Mouse (Mus musculus) heart, postnatal 25 days (tissue): ENCODE data around the gene Sfi1. TPM values are rescaled to one million over a fixed set of nuclear protein-coding genes. Genes with fewer than 3 reads are reported as not detected.
"Not testable (repeated sequence)": the region's sequence is repeated elsewhere in the genome, so short reads cannot be mapped to it uniquely, and the experiment has no call there.

Experiments
- DNase-seq: peaks from one replicate; pipeline ENCODE4 v3.0.0; 2022; ENCODE audit warnings: low spot score
- intact Hi-C: fragments of 180-260 bp; cut with DNase I; formaldehyde crosslinking; loops from one replicate; pipeline ENCODE4 v1.15.1; 2025
- total RNA-seq, 2 experiments: library from RNA; stranded (reverse); gene quantifications; 2 replicates each; pipeline ENCODE4 v1.2.3; 2021

Sfi1 gene
- total RNA-seq, 2 experiments from 2014 or later, result 19.1 to 21.7 TPM

DNA sequence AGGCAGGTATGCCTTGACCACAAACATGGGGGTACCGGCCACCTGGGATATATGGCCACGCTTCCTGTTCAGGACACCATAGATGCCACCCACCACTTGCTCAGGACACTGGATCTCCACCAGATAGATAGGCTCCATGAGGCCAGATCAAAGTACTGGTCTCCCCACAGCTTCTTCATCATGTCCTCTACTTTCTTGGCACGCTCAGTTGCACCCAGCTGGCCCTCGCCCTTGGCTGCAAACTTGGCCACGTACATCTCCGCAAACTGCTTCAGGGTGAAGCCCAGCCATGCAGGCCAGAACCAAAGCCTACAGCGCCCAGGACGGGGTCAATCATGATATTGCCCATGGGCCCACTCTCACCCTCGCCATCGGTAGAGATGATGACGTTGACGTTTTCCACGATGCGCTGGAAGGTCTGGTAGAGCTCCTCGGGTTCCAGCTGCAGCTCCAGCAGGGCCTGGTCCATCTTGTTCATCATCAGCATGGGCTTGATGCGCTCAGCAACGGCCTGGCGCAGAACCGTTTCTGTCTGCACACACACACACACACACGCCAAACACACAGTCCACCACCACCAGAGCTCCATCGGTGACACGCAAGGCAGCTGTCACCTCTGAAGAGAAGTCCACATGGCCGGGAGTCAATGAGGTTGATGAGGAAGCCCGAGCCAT is 43.1 kb downstream of the Sfi1 start:
- DNase-seq, intact Hi-C loops: not testable (repeated sequence)

DNA sequence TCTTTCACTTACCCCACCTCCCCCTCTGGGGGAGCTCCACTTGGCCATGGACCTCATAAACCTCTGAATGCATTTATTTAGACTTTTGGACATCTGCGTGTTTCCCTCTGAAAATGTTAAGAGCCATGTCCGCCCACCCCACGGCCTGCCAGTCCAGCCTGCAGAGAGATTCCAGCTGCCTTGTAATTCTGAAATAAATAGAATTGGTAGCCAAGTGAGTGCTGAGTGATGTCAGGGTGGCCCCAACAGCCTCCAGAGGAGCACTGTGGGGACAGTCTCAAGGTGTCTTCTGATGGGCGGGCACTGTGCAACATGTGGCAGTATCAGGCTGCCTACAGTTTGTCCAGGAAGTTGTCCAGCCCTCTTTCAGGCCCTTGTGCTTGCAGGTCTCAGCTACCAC is 43.8 kb downstream of the Sfi1 start:
- DNase-seq, intact Hi-C loops: not testable (repeated sequence)

DNA sequence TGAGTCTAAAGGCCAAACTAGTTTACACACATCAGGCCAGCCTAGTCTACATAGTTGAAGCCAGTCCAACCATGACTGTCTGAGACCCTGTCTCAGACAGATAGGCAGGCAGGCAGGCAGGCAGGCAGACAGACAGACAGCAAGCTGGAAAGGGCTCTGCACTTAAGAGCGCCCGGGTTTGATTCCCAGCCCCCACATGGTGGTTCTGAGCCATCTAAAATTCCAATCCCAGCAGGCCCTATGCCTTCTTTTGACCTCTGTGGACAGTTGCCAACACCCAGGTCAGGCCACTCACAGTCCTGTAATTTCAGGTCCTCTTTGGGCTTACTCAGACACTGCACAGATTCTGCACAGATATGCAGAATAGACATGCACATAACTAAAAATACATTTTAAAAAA is 46.5 kb downstream of the Sfi1 start:
- intact Hi-C loops, DNase-seq: not testable (repeated sequence)

DNA sequence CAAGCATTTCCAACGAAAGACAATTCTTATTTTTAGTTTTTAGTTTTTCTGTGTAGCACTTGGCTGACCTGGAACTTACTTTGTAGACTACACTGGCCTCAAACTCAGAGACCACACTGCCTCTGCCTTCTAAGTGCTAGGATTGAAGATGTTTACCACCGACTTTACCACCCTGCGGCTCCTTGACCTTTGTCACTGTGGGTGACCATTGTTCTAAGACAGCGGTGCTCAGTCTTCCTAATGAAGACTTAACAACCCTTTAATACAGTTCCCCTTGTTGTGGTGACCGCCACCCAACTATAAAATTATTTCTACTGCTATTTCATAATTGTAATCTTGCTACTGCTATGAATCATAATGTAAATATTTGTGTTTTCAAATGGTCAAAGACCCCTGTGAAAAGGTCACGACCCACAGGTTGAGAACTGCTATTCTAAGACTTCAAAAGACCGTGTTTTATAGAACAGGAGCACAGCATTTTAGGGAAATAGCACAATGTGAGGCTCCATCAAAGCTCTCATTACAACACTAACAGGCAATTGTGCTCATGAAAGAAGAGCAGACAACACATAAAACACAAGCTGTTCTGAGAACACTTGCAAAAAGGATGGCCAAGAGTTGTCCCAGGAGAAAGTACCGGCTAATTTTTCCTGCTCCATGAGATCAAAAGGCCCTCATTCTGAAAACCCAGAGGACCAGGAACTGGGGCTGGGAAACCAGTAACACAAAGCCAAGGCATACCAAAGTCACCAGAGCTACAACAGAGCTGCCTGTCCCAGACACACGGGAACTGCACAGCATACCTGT is 47.7 kb downstream of the Sfi1 start:
- intact Hi-C loops, DNase-seq: not testable (repeated sequence)

DNA sequence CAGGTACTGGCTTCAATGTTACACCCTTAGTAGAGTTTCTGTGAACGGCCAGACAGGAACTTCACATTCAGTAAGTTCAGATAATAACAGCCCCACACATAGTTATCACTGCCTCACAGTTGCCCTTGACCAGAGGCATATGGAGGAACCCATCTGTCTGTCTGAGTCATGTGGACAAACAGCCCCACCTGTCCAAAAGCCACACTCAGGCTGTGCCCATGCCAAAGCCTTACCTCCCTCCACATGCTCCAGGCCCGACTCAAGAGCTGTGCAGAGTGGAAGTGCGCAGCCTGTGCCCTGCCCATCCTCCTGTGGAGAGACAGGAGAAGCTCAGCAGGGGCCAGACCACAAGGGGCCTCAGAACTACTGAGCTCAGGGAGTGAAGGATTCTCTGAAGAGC is 49.3 kb downstream of the Sfi1 start:
- intact Hi-C loops, result not testable (repeated sequence)

DNA sequence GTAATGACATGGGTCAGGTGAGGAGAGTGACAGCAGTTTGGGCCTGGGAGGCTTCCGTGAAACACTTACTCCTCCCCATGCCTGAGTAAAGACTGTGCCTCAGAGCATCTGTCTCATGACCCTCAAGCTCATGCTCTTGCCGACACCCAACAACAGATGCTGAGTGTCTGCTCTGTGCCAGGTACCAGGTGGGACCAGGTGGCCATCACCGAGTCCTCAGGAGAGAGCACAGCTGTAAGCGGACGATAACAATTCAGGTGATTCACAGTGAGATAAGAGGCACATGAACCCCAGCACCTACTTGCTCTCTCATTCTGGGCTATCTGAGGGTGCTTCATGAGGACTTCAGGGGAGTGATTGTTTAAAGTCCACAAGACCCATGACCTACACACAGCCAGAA is 50.9 kb downstream of the Sfi1 start:
- peak; percentile 90 for DNase-seq
- intact Hi-C loops, result not testable (repeated sequence)

More for the DNA sequence above, 49.3 kb downstream of the Sfi1 start:
- not testable (repeated sequence) for DNase-seq

DNA sequence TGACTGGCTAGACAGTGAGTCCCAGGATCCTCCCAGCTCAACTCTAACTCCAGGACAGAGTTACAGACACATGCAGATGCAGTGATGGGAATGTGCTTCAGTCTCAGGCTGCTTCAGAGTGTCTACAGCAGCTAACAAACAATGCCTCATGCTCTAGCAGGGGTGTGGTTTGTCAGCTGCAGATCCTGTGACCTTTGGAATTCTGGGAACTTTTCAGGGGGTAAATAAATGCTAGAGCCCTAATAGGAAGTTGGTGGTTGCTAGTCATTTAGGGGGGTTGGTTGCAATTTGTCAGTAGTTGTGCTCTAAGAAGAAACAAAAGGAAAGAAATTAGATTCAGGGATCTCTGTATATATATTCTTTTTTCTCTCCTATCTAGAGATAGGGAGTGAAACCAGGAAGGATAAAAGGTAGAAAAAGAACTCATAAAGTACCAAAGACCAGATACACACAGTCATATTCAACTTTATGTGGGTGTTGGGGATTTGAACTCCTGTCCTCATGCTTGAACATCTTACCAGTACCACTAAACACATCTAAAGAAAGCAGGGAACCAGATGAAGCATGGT is 52.2 kb downstream of the Sfi1 start:
- intact Hi-C loops, DNase-seq: not testable (repeated sequence)

DNA sequence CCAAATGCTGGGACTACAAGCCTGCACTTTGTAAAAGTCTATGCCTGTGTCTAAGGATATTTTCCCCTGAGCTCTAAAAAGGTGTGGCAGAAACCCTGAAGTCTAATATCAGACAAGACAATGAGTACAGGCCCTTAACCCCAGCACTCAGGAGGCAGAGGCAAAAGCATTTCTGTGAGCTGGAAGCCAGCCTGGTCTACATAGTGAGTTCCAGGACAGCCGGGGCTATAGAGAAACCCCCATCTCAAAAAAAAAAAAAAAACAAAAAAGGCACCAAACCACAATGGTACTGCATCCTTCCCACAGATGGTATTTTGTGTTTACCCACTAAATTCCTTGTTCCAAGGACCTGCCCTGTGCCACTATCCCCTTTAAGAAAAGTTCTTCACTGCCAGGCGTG is 54.9 kb downstream of the Sfi1 start:
- DNase-seq, result peak; percentile 55
- intact Hi-C loops, result not testable (repeated sequence)

DNA sequence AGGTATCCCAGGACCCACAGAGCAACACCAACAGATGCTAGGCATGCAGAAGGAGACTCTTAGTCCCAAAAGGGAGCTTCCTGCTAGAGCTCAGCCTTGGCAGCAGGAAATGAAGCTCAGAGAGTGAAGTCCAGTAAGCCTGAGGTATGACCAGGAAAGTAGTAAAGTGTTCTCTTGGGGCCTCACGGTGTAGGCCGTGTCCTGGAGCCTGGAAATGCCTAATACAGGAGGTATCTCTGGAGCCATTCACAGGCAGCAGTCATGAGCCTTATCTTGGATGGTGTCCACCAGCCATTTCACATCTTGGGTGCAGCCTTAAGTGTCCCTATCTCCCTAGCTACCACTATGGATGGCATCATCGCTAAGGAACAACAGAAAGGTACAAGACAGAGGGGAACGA is 56.0 kb downstream of the Sfi1 start:
- intact Hi-C loops, result not testable (repeated sequence)
- peak; percentile 57 for DNase-seq

DNA sequence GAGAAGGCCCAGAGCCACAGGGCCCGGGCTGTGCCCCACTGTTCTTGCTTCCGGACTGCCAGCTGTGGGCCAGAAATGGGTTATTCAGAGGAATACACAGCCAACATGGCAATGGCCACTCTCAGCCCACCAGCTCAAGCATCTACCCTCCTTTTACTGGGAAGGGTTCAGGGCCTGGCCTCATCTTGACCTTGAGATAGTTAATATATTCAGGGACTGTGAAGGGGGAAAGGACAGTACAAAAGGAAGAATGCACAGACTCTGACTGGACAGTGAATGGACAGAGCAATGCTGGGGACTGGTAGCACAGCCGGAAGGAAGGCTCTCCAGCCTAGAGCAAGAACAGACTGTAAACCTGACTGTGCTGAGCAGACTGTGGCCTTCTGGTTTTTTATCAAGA is 57.3 kb downstream of the Sfi1 start:
- DNase-seq, intact Hi-C loops: not testable (repeated sequence)

DNA sequence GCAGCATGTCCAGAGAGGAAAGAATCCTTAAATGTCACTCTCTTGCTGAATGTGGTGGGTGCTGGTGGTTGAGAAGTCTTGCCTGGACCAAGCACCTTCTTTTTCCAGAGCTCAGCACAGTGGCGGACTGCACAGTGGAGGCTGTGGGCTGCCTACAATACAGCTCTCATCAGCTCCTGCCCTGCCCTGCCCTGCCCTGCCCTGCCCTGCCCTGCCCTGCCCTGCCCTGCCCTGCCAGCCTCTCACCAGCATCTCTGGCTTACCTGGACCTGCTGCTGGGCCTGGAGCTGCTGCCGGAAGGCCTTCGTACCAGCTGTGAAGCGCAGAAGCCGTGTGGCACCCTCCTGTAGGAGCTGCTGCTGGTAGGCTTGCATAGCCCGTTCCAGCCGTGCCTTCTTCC is 57.9 kb downstream of the Sfi1 start:
- intact Hi-C loops, DNase-seq: not testable (repeated sequence)

DNA sequence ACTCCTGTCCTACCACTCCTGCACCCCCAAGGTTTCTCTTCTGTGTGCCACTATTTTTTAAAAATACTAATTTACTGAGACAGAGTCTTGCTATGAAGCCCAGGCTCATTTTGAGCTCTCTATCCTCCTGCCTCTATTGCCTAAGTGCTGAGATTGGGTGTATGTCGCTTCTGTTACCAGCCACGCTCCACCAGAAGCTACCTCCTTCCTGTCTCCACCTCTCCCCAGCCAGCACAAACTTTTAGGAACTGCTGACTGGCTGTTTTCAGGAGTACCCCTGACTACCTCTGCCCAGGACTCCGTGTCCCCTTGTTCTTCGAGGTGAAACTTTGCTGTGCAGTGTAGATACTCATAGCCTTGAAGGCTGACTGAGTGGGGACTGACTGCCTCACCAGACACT is 59.9 kb downstream of the Sfi1 start:
- intact Hi-C loops, DNase-seq: not testable (repeated sequence)

DNA sequence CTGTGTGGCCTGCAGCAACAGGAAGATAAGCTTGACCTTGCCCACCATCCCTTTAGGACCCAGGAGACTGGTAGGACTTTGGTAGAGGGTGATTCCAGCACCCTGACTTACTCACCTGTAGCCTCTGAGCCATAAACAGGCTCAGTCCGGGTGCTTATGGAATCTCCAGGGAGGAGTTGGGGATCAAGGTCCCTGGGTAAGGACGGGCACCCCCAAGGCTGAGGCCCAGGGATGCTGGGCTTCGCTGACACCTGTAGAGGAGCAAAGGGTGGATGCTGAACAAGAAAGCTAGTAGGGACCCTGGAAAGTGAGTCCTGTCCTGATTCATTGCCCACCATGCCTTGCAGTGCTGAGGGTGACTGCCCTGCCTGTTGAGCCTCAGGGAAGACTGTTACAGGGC is 60.3 kb downstream of the Sfi1 start:
- DNase-seq, intact Hi-C loops: not testable (repeated sequence)

DNA sequence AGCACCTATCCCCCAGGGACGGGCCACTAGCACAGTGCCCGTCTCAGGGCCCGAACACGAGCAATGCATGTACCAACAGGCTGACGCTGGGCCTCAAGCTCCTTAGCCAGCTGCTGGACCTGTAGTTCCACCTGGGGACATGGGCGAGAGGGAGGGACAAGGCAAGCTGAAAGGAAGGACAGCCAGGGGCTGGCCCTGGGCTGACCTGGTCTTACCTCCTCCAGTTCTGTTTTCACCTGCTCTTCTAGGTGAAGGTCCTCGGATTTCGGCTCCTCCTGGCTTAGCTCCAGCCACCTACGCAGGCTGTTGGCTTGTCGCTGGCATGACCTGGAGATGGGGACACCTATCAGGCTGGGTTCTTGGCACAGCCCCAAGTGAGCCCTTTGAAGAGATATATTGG is 61.3 kb downstream of the Sfi1 start:
- intact Hi-C loops, result not testable (repeated sequence)
- peak; percentile 78 for DNase-seq

DNA sequence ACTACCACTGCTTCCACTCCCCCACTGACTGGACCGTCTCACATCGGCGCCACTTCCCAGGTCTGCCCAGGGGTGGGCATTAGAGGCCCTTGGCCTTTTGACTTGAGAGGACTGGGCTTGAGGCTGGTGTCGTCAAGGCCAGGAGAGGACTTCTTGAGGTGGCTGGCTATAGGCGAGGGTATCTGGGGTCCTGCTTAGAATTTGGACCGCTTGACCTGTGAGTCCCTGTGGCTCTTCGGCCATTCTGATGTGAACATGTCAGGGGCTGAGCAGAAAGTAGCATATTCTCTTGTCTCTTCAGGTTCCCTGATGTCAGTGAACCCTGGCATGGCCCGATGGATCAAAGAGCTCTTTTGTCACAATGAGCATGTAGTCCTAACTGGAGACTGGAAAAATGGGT is 63.4 kb downstream of the Sfi1 start:
- peak; percentile 84 for DNase-seq
- intact Hi-C loops, result not testable (repeated sequence)

DNA sequence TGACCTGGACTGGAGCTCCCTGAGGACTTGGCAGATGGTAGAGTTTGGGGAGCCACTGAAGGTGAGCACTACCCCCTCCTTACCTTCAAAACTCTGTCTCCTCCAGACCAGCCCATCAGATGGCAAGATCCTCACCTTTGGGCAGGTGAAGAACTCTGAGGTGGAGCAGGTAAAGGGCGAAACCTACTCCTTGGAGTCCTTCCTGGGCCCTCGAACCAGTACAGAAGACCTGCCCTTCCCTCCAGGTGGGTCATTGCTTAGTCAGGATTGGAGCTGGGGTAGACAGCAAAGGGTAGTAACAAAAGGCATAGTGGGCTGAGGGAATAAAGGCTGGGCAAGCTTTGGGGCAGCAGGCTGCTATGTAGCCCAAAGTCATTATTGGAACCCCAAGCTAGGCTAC is 64.0 kb downstream of the Sfi1 start:
- DNase-seq, intact Hi-C loops: not testable (repeated sequence)

DNA sequence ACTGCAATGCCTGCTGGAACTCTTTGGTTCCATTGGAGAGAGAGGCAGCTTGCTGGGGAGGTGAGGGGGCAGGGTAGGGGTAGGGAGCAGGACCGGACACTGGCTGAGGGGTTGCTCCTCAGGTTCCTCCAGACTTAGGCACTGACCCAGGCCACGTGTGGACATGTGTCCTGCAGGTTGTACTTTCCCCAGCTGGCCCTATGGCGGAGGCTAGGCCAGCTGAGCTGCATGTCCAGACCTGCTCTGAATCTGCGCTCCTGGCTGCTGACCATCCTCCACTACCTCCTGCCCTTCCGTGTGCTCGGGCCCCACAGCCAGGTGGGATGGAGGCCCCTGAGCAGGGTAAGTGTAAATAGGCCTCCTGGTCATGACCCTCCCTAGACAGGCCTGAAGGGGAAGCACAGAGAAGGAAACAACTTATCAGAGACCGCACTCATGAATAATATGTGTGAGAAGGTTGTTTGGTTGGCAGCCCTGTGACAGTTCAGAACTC is 65.9 kb downstream of the Sfi1 start:
- intact Hi-C loops, DNase-seq: not testable (repeated sequence)

DNA sequence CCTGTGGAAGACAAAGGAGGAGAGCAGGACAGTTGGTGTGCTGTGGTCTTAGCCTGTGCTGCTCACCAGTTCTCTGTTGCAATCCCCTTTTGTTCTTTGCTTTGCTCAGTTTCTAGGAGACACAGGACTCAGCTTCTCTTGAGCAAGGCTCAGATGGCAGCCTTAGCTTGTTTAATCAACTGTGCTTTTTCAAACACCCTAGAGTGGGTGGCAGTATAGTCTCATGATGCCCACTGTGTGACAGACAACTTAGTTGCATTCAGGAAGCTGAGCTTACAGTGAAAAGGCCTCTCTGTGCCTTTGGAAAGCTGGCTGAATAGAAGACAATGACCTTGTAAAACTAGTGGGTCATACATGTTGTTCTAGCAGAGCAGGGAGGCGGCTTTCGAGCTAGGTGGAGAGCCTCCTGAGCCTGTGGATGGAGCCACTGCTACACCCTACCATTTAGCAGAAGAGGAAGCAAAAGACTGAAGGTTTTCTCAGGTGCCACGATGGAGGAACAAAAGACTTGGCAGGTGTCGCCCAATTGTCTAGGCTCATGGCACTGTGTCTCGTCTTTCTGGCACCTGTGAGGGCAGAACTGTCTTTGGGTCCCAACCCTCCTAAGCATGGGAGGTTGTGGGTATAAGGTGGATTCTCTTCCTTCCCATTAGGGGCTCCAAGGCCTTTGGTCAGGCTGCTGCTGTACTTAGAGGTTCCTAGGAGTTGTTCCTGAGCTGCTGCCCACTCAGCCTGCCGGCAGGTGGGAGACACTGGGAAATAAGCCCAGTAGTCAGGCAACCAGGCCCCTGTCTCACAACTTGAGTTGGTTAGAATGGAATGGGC is 66.6 kb downstream of the Sfi1 start:
- peak; percentile 93 for DNase-seq
- intact Hi-C loops, result not testable (repeated sequence)

DNA sequence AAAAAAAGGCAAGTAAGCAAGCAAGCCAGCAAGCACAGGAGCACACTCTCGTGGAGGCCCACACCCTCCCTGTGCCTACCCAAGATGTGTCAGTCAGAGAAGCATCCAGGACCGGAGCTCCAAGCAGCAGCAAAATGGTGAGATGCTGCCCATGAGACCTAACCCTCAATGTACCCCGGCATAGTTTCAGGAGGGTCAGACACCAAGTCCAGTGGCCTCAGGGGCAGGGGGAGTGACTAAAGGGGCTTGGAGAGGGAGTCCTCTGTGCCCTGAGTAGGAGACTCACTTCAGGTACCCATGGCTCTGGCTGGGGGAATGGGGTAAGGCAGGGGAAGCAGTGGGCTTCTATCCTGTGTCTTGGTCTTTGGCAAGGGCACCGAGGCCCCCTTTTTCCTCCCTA is 67.3 kb downstream of the Sfi1 start:
- DNase-seq, intact Hi-C loops: not testable (repeated sequence)
